In genomic region chr6:115838745-115839144, GRCm38 (mm10) we compare ENCODE assay signal across 7 mouse cellular contexts. TPM values are rescaled to one million over a fixed set of nuclear protein-coding genes. Genes with fewer than 3 reads are reported as not detected.
A peak's percentile ranks its signal among the peaks of the same experiment; 100 is the strongest.
DNase-seq lines count a peak whose midpoint lies in the region; ATAC-seq lines count a peak whose summit lies in the region.

No protein-coding gene starts in this region.

- peaks cover 3% of the 10 kb centered on the region for H3K4me1 ChIP-seq in liver, embryonic 11.5 days (replicated peaks; ENCODE audit: control insufficient read depth, insufficient read depth, low read length)
- H3K4me1 ChIP-seq in forebrain, embryonic 12.5 days = peaks cover 14% of the 10 kb centered on the region
- peaks cover 13% of the 10 kb centered on the region for H3K4me1 ChIP-seq in limb, embryonic 10.5 days
- no peaks in the 10 kb centered on the region for H3K4me1 ChIP-seq in neural tube, embryonic 14.5 days (ENCODE audit: control insufficient read depth, insufficient read depth, low read length)

- no peak for DNase-seq in liver, embryonic 11.5 days (ENCODE audit: low spot score)
- no peak for DNase-seq in liver
- no peak for DNase-seq in limb, embryonic 10.5 days (ENCODE audit: low spot score)
- no peak for DNase-seq in right cerebral cortex, postnatal 14 days
- DNase-seq in gastrocnemius, postnatal 4 days (ENCODE audit: low spot score in 2 of 2) = no peak

- H3K36me3 ChIP-seq in liver, embryonic 11.5 days (ENCODE audit: control insufficient read depth, insufficient read depth, low read length) = peaks cover 8% of the 10 kb centered on the region; the same call in 1 of the 2 replicates
- H3K36me3 ChIP-seq in forebrain, embryonic 12.5 days (replicated peaks) = peaks cover 23% of the 10 kb centered on the region
- H3K36me3 ChIP-seq in limb, embryonic 10.5 days = peaks cover 30% of the 10 kb centered on the region
- H3K36me3 ChIP-seq in neural tube, embryonic 14.5 days (ENCODE audit: control insufficient read depth, insufficient read depth, low read length) = 0 out of 2 replicates have a peak, but pooled peaks cover 1% of the 10 kb centered on the region

- no peak overlapping the region for H3K27ac ChIP-seq in liver, embryonic 11.5 days (ENCODE audit: low read depth, low read length)
- no peak overlapping the region for H3K27ac ChIP-seq in forebrain, embryonic 12.5 days
- no peak overlapping the region for H3K27ac ChIP-seq in limb, embryonic 10.5 days
- H3K27ac ChIP-seq in neural tube, embryonic 14.5 days (ENCODE audit: low read depth, low read length) = no peak overlapping the region

- H3K27me3 ChIP-seq in liver, embryonic 11.5 days (replicated peaks; ENCODE audit: control insufficient read depth, insufficient read depth, low read length) = no peaks in the 10 kb centered on the region
- H3K27me3 ChIP-seq in forebrain, embryonic 12.5 days = no peaks in the 10 kb centered on the region
- no peaks in the 10 kb centered on the region for H3K27me3 ChIP-seq in limb, embryonic 10.5 days (ENCODE audit: low read depth, poor library complexity, severe bottlenecking)
- H3K27me3 ChIP-seq in neural tube, embryonic 14.5 days (ENCODE audit: control insufficient read depth, insufficient read depth, low read length) = no peaks in the 10 kb centered on the region

- H3K4me2 ChIP-seq in liver, embryonic 11.5 days = peak overlapping the region; percentile 90
- peak overlapping the region; percentile 58 for H3K4me2 ChIP-seq in forebrain, embryonic 12.5 days
- peak overlapping the region; percentile 51 for H3K4me2 ChIP-seq in neural tube, embryonic 14.5 days (ENCODE audit: low read depth, low read length)

- 71% methylated on average over 5 of the region's 5 CpGs for WGBS in liver, embryonic 11.5 days
- WGBS in forebrain, embryonic 12.5 days = 59% methylated on average over 5 of the region's 5 CpGs
- WGBS in limb, embryonic 10.5 days = 64% methylated on average over 5 of the region's 5 CpGs
- WGBS in neural tube, embryonic 14.5 days = 83% methylated on average over 5 of the region's 5 CpGs

- ATAC-seq in liver, embryonic 11.5 days (replicated peaks; ENCODE audit: low FRiP score) = peak; percentile 4; the same call in 1 of the 2 replicates
- ATAC-seq in forebrain, embryonic 12.5 days (ENCODE audit: low FRiP score) = peak; percentile 10; the same call in 1 of the 2 replicates
- ATAC-seq in neural tube, embryonic 14.5 days (ENCODE audit: low read depth) = peak; percentile 52; the same call in 1 of the 2 replicates

- no peaks in the 10 kb centered on the region for H3K9me3 ChIP-seq in liver, embryonic 11.5 days (ENCODE audit: control insufficient read depth, low read length)
- H3K9me3 ChIP-seq in forebrain, embryonic 12.5 days = no peaks in the 10 kb centered on the region
- no peaks in the 10 kb centered on the region for H3K9me3 ChIP-seq in limb, embryonic 10.5 days (replicated peaks)
- H3K9me3 ChIP-seq in neural tube, embryonic 14.5 days (ENCODE audit: control insufficient read depth, low read length) = no peaks in the 10 kb centered on the region

- H3K9ac ChIP-seq in liver, embryonic 11.5 days (ENCODE audit: low read depth, low read length) = 0 out of 2 replicates have a peak overlapping the region, but pooled peaks have one; percentile 23
- H3K9ac ChIP-seq in forebrain, embryonic 12.5 days = no peak overlapping the region
- H3K9ac ChIP-seq in neural tube, embryonic 14.5 days (replicated peaks; ENCODE audit: low read depth, low read length) = no peak overlapping the region

- peak overlapping the region; percentile 46 for H3K4me3 ChIP-seq in liver, embryonic 11.5 days (ENCODE audit: low read depth, low read length)
- peak overlapping the region; percentile 36; the same call in 1 of the 2 replicates for H3K4me3 ChIP-seq in forebrain, embryonic 12.5 days (replicated peaks)
- H3K4me3 ChIP-seq in limb, embryonic 10.5 days = peak overlapping the region; percentile 47
- no peak overlapping the region; the same call in 1 of the 2 replicates for H3K4me3 ChIP-seq in neural tube, embryonic 14.5 days (ENCODE audit: low read depth, low read length)

RNA-seq across cellular contexts. Expression of gene Efcab12, which starts 0.5 kb away (rescaled TPM):
- polyA plus RNA-seq in liver, embryonic 11.5 days (2014; fragmentation: Nextera tagmentation; extraction: Ambion mirVana) = 0.27 TPM in 2 replicates
- polyA plus RNA-seq in forebrain, embryonic 12.5 days (2016; fragmentation: Nextera tagmentation; extraction: Ambion mirVana) = 1.7 and 2.3 TPM in 2 replicates
- polyA plus RNA-seq in limb, embryonic 10.5 days (2016; fragmentation: Nextera tagmentation; extraction: Ambion mirVana) = 0.49 and 0.66 TPM in 2 replicates
- polyA plus RNA-seq in neural tube, embryonic 14.5 days (2014; fragmentation: Nextera tagmentation; extraction: Ambion mirVana) = 3.0 and 3.1 TPM in 2 replicates
- under 1 TPM; 0.15 to 0.26 TPM for total RNA-seq in gastrocnemius, postnatal 4 days (2021)

RNA-seq across cellular contexts. Expression of gene Mbd4, which starts 14.4 kb away (rescaled TPM):
- 20.7 and 23.0 TPM in 2 replicates for polyA plus RNA-seq in liver, embryonic 11.5 days (2014; fragmentation: Nextera tagmentation; extraction: Ambion mirVana)
- polyA plus RNA-seq in forebrain, embryonic 12.5 days (2016; fragmentation: Nextera tagmentation; extraction: Ambion mirVana) = 28.7 TPM in 2 replicates
- polyA plus RNA-seq in limb, embryonic 10.5 days (2016; fragmentation: Nextera tagmentation; extraction: Ambion mirVana) = 35.3 and 37.8 TPM in 2 replicates
- 8.4 and 10.8 TPM in 2 replicates for polyA plus RNA-seq in neural tube, embryonic 14.5 days (2014; fragmentation: Nextera tagmentation; extraction: Ambion mirVana)
- total RNA-seq in gastrocnemius, postnatal 4 days (2021) = 1 to 10 TPM; 4.8 to 5.4 TPM

RNA-seq across cellular contexts. Expression of gene Ift122, which starts 14.5 kb away (rescaled TPM):
- 9.1 and 10.5 TPM in 2 replicates for polyA plus RNA-seq in liver, embryonic 11.5 days (2014; fragmentation: Nextera tagmentation; extraction: Ambion mirVana)
- polyA plus RNA-seq in forebrain, embryonic 12.5 days (2016; fragmentation: Nextera tagmentation; extraction: Ambion mirVana) = 29.9 and 30.5 TPM in 2 replicates
- polyA plus RNA-seq in limb, embryonic 10.5 days (2016; fragmentation: Nextera tagmentation; extraction: Ambion mirVana) = 28.0 and 34.2 TPM in 2 replicates
- polyA plus RNA-seq in neural tube, embryonic 14.5 days (2014; fragmentation: Nextera tagmentation; extraction: Ambion mirVana) = 27.8 and 28.3 TPM in 2 replicates
- 10 to 100 TPM; 16.7 to 18.6 TPM for total RNA-seq in gastrocnemius, postnatal 4 days (2021)

RNA-seq across cellular contexts. Expression of gene Rpl32, which starts 30.2 kb away (rescaled TPM):
- 2,286 and 2,478 TPM in 2 replicates for polyA plus RNA-seq in liver, embryonic 11.5 days (2014; fragmentation: Nextera tagmentation; extraction: Ambion mirVana)
- 1,718 and 1,828 TPM in 2 replicates for polyA plus RNA-seq in forebrain, embryonic 12.5 days (2016; fragmentation: Nextera tagmentation; extraction: Ambion mirVana)
- 1,689 and 1,952 TPM in 2 replicates for polyA plus RNA-seq in limb, embryonic 10.5 days (2016; fragmentation: Nextera tagmentation; extraction: Ambion mirVana)
- 1,065 and 1,071 TPM in 2 replicates for polyA plus RNA-seq in neural tube, embryonic 14.5 days (2014; fragmentation: Nextera tagmentation; extraction: Ambion mirVana)
- 1,000 to 10,000 TPM; 1,342 to 1,439 TPM for total RNA-seq in gastrocnemius, postnatal 4 days (2021)
